Mouse (Mus musculus) layer of hippocampus, adult 9-10 months (tissue): ENCODE results near the gene Gm49369.
"Not testable (repeated sequence)": the region's sequence is repeated elsewhere in the genome, so short reads cannot be mapped to it uniquely, and the experiment has no call there.

ENCODE experiments used
- DNase-seq: peaks from one replicate; pipeline ENCODE4 v3.0.0; 2022; ENCODE audit warnings: low spot score

The Gm49369 gene

DNA sequence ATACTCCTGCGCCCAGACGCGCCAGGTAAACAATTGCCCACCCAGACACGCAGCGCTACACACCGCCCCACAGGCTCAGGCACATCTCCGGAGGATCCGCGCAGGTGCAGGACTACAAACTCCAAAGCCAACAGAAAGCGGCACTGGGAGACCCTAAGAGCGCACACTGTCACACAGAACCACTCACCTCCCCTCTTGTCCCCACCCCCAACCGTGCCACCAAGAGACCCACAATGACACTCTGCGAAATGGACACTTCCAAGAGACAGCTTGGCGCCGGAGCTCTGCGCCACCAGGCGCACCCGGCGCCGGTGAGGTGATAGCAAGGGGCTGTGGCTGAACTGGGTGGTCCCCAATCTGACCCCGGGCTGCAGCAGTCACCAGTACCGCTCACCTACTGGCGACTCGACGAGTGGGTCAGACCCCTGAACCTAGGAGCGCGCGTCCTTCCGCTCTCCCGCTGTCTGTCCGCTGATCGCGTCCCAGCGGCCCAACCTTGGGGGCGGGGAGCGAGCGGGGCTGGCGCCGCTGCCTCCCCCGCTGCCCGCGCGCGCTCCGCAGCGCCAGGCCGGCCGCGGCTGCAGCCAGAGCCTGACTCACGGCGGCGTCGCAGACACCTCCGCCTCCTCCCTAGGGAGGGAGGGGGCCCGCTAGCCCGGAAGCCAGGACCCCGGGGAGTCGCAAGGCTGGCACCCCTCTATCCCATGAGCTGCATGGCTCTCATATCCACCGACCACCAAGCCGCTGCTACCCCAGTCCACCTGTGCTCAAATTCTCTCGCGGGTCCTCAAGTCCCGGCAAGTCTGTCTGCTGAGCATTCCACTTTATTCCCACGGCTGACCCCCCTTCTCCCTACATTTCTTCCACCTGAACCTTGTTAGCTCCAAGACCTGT is 10.5 kb downstream of the Gm49369 start:
- no peak for DNase-seq

DNA sequence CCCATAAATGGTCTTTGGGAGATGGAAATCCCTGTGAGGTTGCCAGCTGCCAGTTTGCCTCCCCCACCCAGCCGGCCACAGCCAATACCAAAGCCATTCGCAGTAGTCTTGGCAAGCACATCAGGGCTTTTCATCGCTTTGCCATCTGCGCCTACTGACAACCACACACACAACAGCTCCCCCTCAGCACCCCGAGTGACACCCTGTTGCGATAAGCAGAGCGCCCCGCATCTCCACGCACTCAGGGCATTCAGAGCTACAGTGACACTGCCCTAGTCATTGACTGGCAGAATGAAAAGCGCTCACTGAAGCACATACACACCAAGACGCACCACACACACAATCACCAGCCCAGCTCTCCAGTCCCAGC is 11.1 kb downstream of the Gm49369 start:
- DNase-seq, result peak; percentile 62

DNA sequence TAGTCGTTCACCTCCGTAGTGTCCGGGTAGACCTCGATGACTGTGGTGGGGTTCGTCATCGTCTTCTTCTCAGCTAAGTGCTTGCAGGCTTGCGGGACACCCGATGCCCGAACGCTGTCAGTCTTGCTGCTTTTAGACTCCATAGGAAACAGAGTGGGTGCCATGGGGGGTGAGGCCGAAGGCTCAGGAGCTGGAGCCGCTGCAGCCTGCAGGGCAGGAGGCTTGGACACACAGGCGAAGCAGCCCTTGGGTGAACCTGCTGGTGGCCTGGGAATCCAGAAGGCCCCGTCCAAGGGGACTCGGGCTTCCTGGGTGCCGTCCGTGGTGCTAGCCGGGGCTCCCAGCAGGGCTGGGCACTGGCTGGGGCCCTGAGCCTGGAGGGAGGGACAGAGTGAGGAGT is 11.5 kb downstream of the Gm49369 start:
- DNase-seq, result no peak

DNA sequence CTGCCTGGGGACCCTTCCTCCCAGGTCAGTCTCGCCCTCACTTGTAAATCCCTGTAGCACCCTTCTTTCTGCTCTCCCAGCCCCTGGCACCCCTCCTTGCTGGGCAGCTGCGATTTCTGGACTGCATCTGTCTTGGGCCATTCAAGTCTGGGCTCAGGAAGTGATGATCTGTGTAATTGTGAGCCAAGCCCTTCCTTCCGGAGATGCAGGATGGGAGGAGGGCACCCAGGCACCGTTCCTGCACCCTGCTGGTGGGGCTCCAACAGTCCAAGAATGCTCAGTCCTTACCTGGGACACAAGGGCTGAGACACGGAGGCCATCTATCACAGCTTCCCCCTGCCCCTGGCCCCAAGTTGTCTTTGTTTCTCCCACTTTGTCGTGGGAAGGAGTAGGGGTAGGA is 12.6 kb downstream of the Gm49369 start:
- DNase-seq, result no peak

DNA sequence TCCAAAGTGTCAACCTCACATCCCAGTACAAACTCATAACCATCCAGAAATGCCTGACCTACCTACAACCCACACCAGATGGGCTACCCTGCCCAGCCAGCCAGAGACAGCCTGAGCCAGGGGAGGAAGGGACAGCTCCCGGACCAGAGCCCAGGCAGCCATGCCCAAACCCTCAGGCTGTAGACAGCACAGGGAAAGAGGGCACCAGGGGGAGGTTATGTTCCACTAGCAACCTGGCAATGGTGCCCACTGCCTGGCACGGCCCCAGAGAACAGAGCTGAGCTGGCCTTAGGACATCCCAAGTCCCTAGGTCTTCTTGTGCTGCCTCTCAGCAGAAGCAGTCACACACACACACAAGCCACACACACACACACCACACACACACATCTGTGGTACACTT is 13.6 kb downstream of the Gm49369 start:
- DNase-seq, result no peak

DNA sequence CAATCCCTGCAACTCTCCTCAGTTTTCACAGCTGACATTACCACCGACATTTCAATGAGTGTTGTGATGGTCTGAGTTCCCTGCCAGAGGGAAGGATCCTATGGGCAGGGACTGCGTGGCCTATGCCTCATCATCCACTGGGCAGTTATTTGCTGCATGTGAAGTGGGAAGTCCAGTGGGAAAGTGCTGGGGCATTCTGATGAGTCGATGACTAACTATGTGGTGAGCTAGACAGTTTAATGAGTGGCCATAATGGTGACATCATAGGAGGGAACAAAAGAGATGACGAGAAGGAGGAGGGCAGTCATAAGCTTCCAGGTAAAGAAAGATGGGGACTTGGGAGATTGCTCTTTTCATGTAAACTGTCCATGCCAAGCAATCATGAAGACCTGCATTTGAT is 19.4 kb downstream of the Gm49369 start:
- no peak for DNase-seq

DNA sequence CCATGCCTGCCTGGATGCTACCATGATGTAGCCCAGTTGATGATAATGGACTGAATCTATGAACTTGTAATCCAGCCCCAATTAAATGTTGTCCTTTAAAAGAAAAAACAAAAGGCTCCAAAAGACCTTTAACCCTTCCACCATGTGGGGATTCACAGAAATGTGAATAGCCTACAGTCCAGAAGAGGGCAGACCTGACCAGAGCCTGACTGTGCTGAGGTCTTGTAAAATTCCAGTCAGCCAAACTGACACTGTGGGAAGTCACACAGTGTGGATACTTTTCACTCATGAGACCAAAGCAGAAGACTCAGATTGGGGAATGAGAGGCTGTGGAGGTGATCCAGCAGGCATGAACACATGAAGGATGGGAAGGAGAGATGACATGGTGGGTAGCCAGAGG is 21.7 kb downstream of the Gm49369 start:
- DNase-seq, result no peak

DNA sequence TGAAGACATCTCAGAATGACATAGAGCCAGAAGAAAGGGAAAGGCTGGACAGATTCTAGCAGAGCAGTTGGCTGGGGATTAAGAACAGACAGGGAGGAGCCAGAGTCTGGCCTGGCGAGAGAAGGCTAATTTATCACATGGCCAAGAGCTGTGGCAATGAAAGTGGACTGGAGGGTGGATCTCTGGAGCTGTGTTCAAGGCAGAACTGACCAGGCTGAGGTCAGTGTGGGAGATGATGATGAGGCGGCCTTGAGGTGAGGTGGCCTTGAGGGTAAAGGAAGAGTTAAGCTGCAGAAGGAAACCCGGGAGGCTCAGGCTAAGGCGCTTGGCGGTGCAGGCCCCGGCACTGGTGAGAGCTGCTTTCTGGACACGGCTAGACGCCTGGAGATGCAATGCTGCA is 23.3 kb downstream of the Gm49369 start:
- DNase-seq, result no peak

DNA sequence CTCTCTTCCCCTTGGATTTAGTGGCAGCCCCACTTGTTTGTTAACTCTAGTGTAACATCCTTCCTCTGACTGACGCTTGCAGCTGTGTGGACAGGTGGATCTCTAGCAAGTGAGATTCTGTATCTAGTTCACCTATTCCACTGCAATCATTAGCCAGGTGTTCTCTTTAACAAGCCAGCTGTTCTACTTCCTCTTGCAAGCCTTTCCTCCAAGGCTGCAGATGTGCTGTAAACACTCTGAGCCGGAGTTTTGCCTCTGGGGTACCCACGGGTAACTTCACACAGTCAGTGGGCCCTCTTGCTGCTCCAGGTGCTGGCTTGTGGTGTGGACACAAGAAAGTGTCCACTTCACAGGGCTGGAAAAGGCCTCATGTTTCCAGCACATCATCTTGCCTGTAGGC is 24.9 kb downstream of the Gm49369 start:
- DNase-seq, result no peak

DNA sequence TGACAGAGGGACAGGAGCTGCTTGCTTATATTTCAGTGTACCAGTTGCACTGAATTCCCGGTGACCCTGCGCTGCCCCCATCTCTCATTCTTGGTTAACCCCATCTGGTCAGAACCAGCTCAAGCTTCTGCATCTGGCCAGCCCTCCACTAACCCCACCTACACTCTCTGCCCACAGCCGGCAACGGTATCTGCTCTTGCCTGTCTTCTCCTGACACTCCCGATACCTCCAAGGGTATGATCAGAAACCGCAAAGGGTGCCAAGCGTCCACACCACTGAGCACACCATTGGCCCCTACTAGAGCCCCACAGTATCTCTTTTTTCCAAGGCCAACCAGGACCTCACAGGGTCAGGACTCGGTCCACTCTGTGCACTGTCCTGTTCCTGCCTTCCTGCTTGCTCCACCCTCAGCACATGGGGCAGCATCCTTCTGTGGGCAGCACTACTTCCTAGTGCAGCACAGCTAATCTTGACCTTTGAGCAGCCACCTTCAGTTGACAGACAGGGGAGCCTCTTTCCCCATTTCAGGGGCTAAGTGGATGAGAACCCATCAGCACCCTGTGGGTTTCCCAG is 27.7 kb downstream of the Gm49369 start:
- DNase-seq, result no peak

DNA sequence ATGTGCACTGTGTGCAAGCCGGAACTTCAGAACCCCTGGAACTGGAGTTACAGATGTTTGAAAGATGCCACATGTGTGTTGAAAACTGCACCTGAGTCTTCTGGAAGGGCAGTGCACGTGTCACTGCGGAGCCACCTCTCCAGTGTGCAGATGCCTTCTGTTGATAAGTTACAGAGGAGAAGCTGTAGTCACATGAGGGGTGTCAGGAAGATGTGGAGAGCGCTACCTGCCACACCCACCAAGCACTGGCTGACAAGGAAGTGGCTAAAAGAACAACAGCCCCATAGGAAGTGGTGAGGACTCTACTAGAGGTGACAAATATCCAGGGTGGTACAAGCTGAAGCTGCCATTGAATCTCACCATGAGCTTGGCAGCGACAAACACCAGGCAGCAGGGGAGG is 28.6 kb downstream of the Gm49369 start:
- no peak for DNase-seq

DNA sequence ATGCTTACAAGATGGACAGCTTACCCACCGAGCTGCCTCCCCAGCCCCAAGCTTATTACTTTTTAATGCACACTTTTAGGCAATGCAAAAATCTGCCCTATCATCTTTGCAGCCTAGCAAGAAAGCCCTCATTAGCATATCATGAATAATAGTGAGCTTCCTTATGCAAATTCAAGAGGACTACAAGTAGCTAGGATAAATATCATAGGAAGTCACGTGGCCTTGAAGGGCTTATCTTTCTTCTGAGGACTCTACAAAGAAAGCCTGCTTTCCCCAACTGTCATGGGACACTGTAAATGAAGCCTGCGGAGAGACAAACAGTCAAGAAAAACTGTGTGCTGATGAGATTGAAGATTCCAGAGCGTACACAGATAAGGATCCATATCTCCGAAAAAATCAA is 30.9 kb downstream of the Gm49369 start:
- no peak for DNase-seq

DNA sequence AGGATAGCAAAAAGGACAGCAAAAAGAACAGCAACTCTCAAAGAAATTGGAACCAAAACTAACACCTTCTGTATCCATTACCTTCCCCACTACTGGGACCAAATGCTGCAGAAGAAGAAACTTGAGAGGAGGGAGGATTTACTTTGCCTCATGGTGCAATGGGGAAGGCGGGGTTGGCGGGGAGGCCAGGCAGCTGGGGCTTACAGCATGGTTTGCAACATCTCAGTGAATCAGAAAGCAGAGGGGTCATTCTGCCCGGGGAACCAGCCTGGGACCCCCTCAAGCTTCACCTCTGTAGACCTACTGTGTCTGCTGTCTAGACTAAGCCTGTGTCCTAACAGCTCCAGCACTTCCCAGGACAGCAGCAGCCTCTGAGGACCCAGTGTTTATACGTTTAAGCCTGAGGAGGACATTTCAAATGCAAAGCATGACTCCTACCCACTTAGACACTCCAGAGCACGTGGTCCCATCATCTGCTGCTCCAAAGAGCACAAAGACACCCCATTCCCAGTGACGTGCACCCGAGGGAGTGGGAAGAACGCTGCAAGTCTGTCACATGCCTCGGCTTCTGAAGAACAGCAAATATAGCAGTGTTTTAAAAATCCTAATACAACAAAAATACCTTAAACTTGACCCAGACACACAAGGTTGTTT is 33.0 kb downstream of the Gm49369 start:
- no peak for DNase-seq

DNA sequence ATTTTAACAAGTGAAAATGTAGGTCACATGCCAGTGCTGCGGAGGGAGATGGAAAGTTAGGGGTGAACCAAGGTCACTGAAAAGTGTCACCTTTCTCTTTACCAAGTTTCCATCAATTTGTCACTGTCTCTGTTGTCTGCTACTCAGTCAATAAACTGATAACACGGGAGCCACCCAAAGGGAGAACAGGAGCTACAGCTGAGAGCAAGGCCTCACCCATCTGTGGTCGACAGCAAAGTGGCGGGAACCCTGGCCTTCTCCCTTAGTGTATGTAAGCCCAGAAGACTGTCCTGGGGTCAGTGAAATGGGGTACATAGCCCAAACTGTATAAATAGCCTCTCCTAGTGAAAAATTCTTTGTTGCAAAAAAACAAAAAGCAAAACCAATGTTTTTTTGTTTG is 34.9 kb downstream of the Gm49369 start:
- no peak for DNase-seq

DNA sequence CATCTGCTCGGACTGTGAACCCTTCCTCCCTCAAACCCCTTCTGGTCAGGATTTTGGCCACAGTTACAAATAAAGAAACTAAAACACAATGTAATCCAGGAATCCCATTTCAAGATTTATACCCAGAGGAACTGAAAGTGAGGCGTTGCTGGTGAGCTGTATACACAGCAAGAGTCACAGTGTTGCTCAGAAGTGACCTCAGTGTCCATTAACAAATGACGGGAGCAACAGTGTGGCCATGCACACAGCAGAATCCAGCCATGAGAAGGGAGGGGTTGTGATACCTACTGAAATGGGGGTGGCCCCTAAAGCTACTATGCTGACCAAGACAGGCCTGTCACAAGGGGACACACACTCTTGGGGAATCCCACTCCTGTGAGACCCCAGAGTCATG is 40.2 kb downstream of the Gm49369 start:
- DNase-seq, result no peak

DNA sequence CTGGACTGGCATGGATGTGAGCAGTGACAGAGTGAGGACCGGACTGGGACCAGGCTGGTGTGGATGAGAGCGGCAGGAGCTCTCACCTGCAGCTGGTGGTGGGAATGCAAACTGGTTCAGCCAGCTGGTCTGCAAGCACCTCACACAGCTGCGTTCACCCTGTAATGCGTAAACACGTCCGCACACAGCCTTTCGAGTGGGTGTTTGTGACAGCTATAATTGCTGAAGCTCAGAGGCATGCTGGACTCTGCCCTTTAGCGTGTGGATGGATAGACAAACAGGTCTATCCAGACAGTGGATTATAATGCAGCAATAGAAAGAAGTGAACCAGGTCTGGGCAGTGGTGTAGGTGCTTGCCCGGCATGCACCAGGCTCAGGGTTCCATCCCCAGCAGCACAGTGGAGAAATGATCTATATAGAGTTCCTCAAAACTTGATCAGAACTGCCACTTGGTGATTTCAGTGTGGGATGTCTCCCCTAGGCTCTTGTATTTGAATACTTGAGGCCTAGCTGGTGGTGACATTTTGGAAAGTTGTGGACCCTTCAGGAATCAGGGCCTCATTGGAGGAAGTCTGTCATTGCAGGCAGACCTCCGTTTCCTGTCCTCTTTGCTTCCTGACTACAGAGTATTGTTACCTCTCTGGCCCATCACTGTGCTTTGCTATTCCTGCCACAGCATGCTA is 40.8 kb downstream of the Gm49369 start:
- no peak for DNase-seq

DNA sequence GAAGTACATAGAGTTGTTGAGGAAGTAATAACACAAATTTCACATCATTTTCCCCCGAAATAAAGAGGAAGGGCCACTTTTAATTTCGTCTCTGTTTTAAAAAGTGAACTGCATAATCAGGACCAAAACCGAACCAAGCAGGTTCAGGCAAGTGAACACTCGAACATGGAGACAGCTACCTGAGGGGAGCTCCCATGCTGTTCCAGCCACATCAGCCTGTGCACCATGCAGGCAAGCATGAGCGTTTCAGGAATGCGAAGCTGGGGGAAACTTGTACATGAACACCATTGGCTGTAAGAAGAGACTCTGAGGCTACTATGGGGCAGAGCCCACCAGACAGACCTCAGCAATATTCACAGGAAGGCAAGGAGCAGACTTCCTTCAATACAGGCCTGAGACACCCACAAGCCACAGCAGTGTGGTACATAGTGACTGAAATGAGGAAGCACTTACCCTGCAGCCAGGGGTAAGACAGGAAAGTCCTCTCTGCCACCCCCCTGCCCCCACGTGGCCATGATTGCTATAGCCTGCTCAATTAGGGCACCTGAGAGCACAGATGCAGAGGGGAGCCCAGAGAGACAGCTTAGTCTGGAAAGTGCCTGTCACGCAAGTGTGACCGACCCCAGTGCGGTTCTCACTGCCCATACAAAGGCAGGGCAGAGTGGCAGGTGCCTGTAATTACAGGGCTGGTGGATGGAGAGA is 42.0 kb downstream of the Gm49369 start:
- DNase-seq, result no peak

DNA sequence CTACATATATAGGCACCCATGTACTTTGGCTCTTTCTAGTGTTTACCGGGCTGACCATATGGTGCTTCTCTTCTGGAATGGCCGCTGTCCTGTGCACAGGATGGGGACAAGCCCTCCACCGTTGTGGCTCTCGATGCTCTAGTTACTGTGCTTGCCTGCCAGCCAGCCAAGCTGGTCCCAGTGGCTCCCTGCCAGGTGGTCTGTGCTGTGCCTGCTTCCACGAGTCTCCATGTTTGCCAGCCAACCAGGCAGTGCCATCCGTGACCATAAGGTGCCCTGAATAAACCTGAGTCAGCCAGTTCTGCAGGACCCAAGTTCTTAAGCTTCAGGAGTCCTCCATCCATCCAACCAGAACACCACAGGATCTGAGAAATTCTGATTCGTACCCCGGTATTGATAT is 47.3 kb downstream of the Gm49369 start:
- no peak for DNase-seq

DNA sequence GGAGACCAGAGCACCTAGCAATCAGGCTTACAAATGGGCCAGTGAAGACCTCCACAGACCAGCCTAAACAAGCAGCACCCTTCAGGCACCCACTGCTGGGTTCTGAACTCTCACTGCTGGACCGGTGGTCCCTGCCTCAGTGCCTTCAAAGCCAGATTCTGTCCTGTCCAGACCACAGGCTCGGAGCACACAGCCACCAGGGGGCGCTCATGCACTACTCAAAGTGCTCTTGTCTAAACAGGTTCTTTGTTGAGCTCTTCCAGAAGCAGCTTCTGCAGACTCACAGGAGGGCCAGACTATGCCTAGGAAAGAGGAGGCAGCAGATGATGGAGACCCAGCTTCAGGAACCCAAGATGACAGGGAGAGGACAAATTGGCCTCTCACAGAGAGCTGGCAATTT is 48.2 kb downstream of the Gm49369 start:
- DNase-seq, result peak; percentile 92

DNA sequence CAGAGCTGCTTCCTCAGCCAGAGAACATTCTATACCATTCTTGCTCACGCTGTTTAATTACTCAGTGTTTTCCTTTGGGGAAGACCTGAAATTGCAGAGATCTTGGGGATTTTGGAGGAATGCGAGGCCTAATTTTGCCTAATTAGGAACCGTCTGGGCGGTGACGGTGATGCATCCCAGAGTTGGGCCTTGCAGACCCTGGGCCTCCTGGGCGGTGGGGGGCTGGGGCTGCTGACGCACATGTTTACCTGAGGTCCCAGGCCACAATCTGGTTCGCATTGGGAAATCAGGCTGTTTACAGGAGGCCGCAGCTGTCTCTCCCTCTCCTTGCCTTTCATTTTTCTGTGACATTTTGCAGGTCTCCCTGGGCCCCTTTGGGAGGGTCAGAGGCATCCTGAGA is 49.7 kb downstream of the Gm49369 start:
- not testable (repeated sequence) for DNase-seq

DNA sequence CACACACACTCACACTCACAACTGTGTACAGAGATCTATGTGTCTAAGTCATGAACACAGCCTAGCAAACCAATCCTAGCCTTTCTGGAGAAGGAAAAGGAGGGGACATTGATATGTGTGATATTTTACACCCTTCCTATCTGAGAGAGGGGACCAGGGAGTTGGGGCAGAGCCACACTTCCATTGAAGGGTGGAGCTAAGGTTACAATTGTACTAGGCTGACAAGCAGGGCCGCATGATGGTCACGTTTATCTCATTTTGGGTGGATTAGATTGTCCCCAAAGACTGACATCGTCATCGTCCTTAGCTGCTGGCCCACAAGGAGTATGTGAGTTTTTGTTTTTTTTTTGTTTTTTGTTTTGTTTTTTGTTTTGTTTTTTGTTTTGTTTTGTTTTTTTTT is 51.2 kb downstream of the Gm49369 start:
- no peak for DNase-seq

DNA sequence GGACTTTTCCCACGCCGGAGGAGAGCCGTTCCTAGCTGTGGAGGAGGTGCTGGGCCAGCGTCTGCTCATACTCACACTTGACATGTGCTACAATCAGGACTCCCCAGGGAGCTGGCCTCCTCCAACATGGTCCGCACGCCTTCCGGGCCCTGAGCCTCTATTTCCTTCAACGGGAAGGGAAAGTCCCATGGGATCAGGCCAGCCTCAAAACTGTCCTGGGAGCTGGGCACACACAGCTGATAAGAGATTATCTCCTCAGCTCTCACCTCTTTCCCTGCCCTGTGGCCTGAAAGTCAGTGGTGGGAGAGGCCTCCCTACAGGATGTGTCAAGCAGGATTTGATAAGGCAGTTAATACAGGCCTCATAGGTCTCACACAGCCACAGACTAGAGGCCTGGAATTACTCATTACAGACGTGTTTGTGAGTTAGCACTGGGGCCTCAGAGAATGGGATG is 52.2 kb downstream of the Gm49369 start:
- DNase-seq, result no peak
